Mouse (Mus musculus) embryonic facial prominence, embryonic 14.5 days (tissue): ENCODE measurements around the gene Tmem44. TPM values are rescaled to one million over a fixed set of nuclear protein-coding genes. Genes with fewer than 3 reads are reported as not detected.

Source experiments
- ATAC-seq: fragments of 200-750 bp; cut with Nextera tagmentation; 2 replicates; pipeline ENCODE4 v1.8.0; 2017; ENCODE audit warnings: low read depth, moderate number of reproducible peaks, moderate TSS enrichment
- DNase-seq: peaks from one replicate; pipeline ENCODE4 v3.0.0-alpha.2; 2015; ENCODE audit warnings: low spot score
- H3K27ac ChIP-seq: fragments of 300-500 bp; sonication (generic); replicated peaks from 2 replicates; pipeline ENCODE4 v1.5.1; 2014; ENCODE audit warnings: low read depth, mild to moderate bottlenecking, low read length, moderate library complexity
- H3K27me3 ChIP-seq: fragments of 300-500 bp; sonication (generic); replicated peaks from 2 replicates; pipeline ENCODE4 v1.6.1; 2014; ENCODE audit warnings: low read length; ENCODE audit not compliant: control insufficient read depth, insufficient read depth
- H3K36me3 ChIP-seq: fragments of 300-500 bp; sonication (generic); 2 replicates; pipeline ENCODE4 v1.6.1; 2014; ENCODE audit warnings: low read length, mixed read lengths; ENCODE audit not compliant: control insufficient read depth, insufficient read depth
- H3K4me1 ChIP-seq: fragments of 300-500 bp; sonication (generic); 2 replicates; pipeline ENCODE4 v1.6.1; 2014; ENCODE audit warnings: antibody characterized with exemption, low read length; ENCODE audit not compliant: control insufficient read depth, insufficient read depth
- H3K4me2 ChIP-seq: fragments of 300-500 bp; sonication (generic); 2 replicates; pipeline ENCODE4 v1.6.1; 2014; ENCODE audit warnings: low read depth, mild to moderate bottlenecking, low read length, moderate library complexity, mixed read lengths
- H3K4me3 ChIP-seq: fragments of 300-500 bp; sonication (generic); 2 replicates; pipeline ENCODE4 v1.5.1; 2014; ENCODE audit warnings: low read depth, mild to moderate bottlenecking, low read length
- H3K9ac ChIP-seq: fragments of 300-500 bp; sonication (generic); 2 replicates; pipeline ENCODE4 v1.6.1; 2014; ENCODE audit warnings: low read depth, mild to moderate bottlenecking, low read length, moderate library complexity, mixed read lengths
- H3K9me3 ChIP-seq: fragments of 300-500 bp; sonication (generic); 2 replicates; pipeline ENCODE4 v1.6.1; 2016; ENCODE audit warnings: low read length; ENCODE audit not compliant: control insufficient read depth
- WGBS: fragments of 180-500 bp; shearing (Covaris S2); extraction: QIAGEN DNeasy Blood & Tissue Kit; methylation state at CpG from one replicate; pipeline ENCODE4 v1.1.7; 2014; 5-methylcytosine and 5-hydroxymethylcytosine counted together
- polyA plus RNA-seq: library from polyadenylated mRNA; unstranded; fragments of >200 nt; fragmentation: Nextera tagmentation; extraction: Ambion mirVana; gene quantifications from 2 replicates; pipeline ENCODE4 v1.2.1, GENCODE M21; 2014

The Tmem44 gene
- polyA plus RNA-seq, 1 experiment from 2014 or later, result 13.8 TPM

DNA sequence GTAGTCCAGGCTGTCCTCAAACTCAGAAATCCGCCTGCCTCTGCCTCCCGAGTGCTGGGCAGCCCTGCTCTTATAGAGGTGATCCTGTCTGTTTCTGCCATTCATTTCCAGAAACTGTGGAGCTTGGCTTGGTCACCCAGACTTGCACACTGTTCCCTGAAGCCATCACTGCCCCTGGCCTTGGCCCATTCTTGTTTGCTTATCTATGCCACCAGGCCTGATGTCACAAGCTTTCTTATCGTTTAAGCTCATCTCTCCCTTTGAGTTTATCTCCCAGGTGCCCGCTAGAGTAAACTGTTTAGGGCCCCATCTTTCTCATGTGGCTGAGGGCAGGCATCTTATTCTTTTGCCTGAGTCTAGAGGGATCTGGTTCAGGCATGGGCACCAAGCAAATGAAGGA is 5.9 kb downstream of the Tmem44 start:
- Histone ChIP-seq H3K9me3 (no peaks in the 10 kb centered on the region), H3K27ac (no peak overlapping the region), H3K36me3 (peaks cover 39% of the 10 kb centered on the region), H3K27me3 (no peaks in the 10 kb centered on the region), H3K4me1 (no peaks in the 10 kb centered on the region; the same call in 1 of the 2 replicates), H3K9ac (no peak overlapping the region), H3K4me2 (no peak overlapping the region), H3K4me3 (no peak overlapping the region)
- WGBS, result 94% methylated on average over 4 of the region's 4 CpGs
- ATAC-seq (no peak), DNase-seq (no peak)

DNA sequence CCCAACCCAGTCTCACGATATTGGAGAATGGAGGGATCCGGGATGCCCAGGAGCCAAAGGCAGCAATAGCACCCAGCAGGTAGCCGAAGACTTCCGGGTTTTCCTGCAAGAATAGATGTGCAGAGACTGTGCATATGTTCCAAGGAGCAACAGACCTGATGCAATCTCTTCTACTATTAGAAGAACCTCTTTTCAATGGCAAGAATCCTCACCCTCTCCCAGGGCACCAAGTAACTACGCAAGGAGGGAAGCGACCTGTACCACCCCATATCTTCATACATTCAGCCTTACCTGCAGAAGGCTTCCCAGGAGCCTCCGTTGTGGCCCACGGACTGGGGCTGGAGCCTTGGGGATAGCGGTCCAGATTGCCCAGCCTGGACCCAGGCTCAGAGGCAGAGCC is 7.3 kb downstream of the Tmem44 start:
- ATAC-seq (no peak), DNase-seq (no peak)
- Histone ChIP-seq H3K36me3 (peaks cover 39% of the 10 kb centered on the region), H3K27me3 (no peaks in the 10 kb centered on the region), H3K9me3 (no peaks in the 10 kb centered on the region), H3K9ac (no peak overlapping the region), H3K27ac (no peak overlapping the region), H3K4me1 (no peaks in the 10 kb centered on the region), H3K4me2 (no peak overlapping the region), H3K4me3 (no peak overlapping the region)
- 86% methylated on average over 8 of the region's 9 CpGs for WGBS

DNA sequence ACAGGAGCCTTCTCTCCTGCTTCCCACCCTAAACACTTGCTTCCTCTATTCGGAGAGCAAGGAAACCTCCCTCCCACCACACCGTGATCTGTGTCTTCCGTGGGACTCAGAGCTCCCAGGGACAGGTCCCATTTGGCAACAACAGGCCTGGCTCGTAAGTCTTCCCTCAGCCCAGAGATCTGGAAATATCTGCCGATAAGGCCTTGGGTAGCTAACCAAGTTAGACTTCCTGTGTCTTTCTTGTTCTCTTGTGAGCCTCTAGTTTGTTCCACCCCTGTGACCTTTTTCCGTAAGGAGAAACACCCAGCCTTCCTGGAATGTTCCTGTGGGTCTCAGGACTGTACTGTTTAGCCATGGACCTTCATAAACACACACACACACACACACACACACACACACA is 7.8 kb downstream of the Tmem44 start:
- Histone ChIP-seq H3K27me3 (no peaks in the 10 kb centered on the region), H3K9ac (no peak overlapping the region), H3K27ac (no peak overlapping the region), H3K4me2 (no peak overlapping the region), H3K4me3 (no peak overlapping the region), H3K36me3 (peaks cover 39% of the 10 kb centered on the region), H3K9me3 (no peaks in the 10 kb centered on the region), H3K4me1 (no peaks in the 10 kb centered on the region)
- DNase-seq, result no peak
- WGBS, result 71% methylated on average over 6 of the region's 6 CpGs
- no peak for ATAC-seq

DNA sequence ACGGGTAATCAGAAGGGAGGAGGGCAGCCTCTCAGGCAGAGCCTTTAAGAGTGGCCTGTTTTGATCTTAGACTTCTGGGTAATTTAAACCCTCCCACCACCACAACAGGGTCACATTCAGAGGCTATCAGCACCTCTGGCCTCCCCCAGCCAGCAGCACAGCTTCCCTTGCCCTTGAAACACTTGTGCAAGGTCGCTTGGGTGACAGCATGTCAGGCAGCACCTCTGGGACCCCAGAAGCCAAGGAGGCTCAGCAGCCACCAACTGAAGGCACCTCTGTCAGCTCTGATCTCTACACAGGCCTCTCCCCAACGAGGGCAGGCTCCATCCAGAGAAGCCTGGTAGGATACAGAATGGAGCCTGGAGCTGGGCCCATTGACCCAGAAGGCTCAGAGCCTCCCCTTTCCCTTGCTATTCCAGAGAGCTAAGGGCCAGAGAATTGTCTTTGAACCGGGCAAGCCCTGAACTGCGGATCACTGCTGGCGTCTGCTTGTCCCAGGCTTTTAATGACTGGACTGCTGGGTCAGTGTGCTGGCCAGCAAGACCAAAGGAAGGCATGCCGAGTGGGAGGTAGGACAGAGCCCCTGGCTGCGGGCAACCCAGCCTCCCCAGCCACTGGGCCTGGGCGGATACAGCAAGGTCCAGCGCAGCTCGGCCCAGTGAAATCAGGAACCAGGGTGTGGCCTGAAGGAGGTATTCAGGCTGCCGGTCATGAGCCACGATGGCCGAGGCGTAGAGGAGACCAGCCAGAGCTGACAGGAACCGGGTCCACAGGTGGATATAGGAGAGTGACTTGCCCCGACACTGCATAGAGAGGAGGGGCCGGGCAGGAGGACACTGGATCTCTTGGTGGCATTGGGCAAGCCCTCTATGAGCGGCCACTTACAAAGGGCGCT is 10.3 kb downstream of the Tmem44 start:
- Histone ChIP-seq H3K27ac (no peak overlapping the region), H3K4me1 (no peaks in the 10 kb centered on the region), H3K4me3 (no peak overlapping the region), H3K9ac (peak overlapping the region; percentile 45; the same call in 1 of the 2 replicates), H3K27me3 (no peaks in the 10 kb centered on the region), H3K4me2 (peak overlapping the region; percentile 21), H3K36me3 (peaks cover 20% of the 10 kb centered on the region; the same call in 1 of the 2 replicates), H3K9me3 (no peaks in the 10 kb centered on the region)
- ATAC-seq (no peak), DNase-seq (no peak)
- WGBS, result 67% methylated on average over 20 of the region's 20 CpGs

DNA sequence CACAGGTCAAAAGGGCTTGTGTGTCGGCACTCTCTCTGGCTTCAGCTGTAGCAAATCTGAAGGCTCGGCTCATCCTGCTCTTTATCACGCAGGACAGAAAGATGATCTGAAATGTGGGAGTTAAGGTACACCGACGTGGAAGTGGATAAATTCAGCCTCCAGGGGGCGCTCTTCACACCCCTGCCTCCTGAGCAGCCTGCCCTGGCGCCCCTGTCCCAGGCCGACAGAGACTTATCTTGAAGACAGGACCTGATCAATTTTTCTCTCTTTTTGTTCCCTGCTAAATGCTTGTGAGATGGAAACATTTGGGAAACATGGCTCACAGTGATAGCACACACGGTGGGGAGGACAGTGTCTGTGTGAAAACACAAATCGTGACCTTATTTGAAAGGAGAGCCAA is 11.2 kb downstream of the Tmem44 start:
- H3K36me3 ChIP-seq, result peaks cover 15% of the 10 kb centered on the region; the same call in 1 of the 2 replicates
- 23% methylated on average over 10 of the region's 10 CpGs for WGBS
- peak; percentile 35 for DNase-seq
- no peak overlapping the region for H3K4me3 ChIP-seq
- ATAC-seq, result 0 out of 2 replicates have a peak, but pooled peaks have one; percentile 48
- no peaks in the 10 kb centered on the region for H3K9me3 ChIP-seq
- H3K4me2 ChIP-seq, result no peak overlapping the region
- H3K4me1 ChIP-seq, result no peaks in the 10 kb centered on the region
- H3K9ac ChIP-seq, result no peak overlapping the region
- H3K27ac ChIP-seq, result no peak overlapping the region
- H3K27me3 ChIP-seq, result no peaks in the 10 kb centered on the region

DNA sequence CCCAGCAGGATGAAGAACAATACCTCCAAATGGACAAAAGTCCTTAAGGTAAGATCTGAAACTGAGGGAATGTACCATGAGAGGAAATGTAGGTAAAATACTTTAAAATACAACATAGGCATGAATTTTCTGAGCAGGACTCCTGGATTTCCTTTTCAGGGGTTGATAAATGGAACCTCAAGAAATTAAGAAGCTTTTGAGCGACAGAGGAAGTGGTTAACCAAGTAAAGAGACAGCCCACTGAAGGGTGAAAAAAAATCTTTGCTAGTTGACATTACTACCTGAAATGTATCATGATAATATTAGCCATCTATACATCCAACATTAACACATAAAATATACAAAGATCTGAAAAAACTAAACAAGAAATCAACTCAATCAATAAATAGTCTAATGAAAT is 15.6 kb downstream of the Tmem44 start:
- Histone ChIP-seq H3K27me3 (no peaks in the 10 kb centered on the region), H3K4me3 (no peak overlapping the region), H3K9ac (no peak overlapping the region), H3K4me2 (no peak overlapping the region), H3K36me3 (peaks cover 7% of the 10 kb centered on the region; the same call in 1 of the 2 replicates), H3K27ac (no peak overlapping the region), H3K4me1 (no peaks in the 10 kb centered on the region), H3K9me3 (no peaks in the 10 kb centered on the region)
- no peak for DNase-seq
- no peak for ATAC-seq
- WGBS, result 92% methylated on average over 1 of the region's 1 CpGs

DNA sequence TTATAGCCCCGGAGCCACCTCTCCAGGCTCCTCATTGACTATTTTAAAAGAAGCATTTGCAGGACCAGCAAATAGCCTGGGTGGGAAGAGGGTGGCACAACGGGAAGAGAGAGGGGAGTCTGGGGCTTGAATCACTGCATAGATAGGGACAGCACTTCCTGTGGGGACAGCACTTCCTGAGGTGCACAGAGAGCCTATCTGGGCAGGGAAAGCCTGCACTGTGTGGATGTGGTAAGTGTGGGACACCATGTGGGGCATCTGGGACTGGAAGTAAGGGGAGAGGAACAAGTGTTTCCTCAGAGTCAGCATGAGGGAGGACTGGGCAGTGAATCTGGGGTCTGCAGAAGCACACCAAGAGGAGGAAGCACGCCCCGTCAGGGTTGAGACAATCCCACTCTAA is 17.1 kb downstream of the Tmem44 start:
- H3K27me3 ChIP-seq, result no peaks in the 10 kb centered on the region
- 73% methylated on average over 4 of the region's 4 CpGs for WGBS
- no peak for ATAC-seq

DNA sequence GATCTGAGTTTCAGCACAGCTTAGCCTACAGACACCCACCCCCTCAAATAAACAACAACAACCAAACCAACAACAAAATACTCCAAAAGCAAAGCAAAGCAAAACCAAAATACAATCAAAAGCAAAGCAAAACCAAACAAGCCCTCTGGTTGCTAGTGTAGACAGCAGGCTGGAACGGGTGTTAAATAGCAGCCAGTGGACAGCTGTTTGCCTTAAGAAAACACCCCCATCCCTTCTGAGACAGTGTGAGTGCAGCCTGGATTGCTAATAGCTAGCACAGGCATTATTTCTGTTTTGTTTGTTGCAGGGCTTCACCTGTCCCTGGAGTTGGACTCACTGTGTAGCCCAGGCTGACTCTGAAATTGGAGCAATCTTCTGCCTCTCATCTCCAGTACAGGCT is 17.7 kb downstream of the Tmem44 start:
- H3K27me3 ChIP-seq, result no peaks in the 10 kb centered on the region
- ATAC-seq, result no peak
- 44% methylated on average over 1 of the region's 1 CpGs for WGBS
- no peak overlapping the region for H3K27ac ChIP-seq
- H3K36me3 ChIP-seq, result peaks cover 15% of the 10 kb centered on the region; the same call in 1 of the 2 replicates
- H3K9ac ChIP-seq, result no peak overlapping the region
- no peak overlapping the region for H3K4me2 ChIP-seq
- no peak for DNase-seq
- H3K4me1 ChIP-seq, result no peaks in the 10 kb centered on the region
- no peaks in the 10 kb centered on the region for H3K9me3 ChIP-seq
- no peak overlapping the region for H3K4me3 ChIP-seq

More for the DNA sequence above, 17.1 kb downstream of the Tmem44 start:
- H3K4me1 ChIP-seq, result no peaks in the 10 kb centered on the region
- H3K36me3 ChIP-seq, result peaks cover 15% of the 10 kb centered on the region; the same call in 1 of the 2 replicates
- no peak overlapping the region for H3K4me2 ChIP-seq
- H3K9me3 ChIP-seq, result no peaks in the 10 kb centered on the region
- H3K27ac ChIP-seq, result no peak overlapping the region
- DNase-seq, result no peak
- no peak overlapping the region for H3K9ac ChIP-seq
- H3K4me3 ChIP-seq, result no peak overlapping the region
